Mouse (Mus musculus) ES-CJ7 (cell line): ENCODE results near the gene Aspscr1.
A peak's percentile ranks its signal among the peaks of the same experiment; 100 is the strongest.

Experiments
- DNase-seq: peaks from one replicate; pipeline ENCODE4 v3.0.0; 2011; ENCODE audit warnings: low read depth, low spot score

Aspscr1 gene

DNA sequence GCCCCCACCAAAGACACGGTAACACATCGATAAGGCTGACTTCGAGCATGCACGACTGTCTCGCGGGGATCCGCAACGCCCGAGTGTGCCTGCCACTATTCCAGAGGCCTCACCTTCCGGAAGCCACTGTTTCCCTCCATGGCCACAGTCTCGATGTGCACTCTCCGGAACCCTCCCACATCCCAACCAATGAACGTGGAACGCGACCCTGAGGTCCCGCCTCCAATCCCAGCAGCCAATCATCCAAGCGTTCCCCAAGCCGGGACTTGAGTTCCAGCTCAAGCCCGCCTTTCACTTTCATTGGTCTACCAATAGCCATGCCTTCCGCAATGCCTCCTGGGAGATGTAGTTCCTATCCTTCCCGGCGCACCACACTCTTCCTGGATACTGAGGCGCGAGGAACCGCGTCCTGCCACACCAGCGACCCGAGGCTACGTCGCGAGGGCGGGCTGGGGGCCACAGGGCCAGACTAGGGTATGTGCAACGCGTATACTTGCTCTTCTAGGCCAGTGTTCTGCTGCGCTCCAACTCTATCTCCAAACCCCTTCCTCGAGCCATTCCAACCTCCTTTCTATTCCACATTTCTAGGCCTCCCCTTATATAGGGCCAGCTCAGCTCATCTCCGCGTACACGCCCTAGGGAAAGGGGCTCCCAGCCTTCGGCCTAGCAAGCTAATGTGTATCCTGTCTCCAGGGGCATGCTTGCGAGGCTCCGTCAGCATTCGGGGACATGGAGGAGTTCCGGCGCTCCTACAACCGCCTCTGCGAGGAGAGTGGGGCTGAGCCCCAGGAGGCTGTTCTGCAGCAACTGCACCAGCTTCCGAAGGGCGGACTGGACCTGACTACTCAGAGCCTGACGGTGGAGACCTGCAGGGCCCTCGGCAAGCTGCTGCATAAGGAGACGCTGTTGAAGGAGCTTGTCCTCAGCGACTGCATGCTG is 41.1 kb downstream of the Aspscr1 start, which contains the start of the genes Cenpx and Lrrc45:
TSS of gene Cenpx (minus strand) at position 159 of the 939 bp plus-strand sequence.
TSS of gene Lrrc45 (plus strand) at position 346 of the 939 bp plus-strand sequence.
- DNase-seq: peak; percentile 98

DNA sequence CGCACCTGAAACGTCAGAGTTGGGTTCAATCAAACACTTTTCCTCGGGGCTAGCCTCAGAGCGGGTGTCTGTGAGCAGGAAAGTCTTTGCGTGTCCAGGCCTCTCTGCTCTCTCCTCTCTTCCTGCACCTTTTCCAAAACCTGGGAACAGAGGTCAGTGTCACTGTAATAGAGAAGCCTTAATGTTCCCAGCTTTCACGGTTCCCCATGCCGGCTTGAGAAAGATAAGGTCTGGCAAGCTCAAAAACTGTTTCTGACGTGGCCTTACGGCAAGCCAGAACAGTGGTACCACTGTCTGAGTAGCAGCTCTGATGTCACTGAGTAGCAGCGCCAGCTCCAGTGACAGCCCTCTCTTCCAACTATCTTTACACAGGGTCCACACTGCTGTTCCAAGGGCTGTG is 41.8 kb downstream of the Aspscr1 start:
- no peak for DNase-seq

DNA sequence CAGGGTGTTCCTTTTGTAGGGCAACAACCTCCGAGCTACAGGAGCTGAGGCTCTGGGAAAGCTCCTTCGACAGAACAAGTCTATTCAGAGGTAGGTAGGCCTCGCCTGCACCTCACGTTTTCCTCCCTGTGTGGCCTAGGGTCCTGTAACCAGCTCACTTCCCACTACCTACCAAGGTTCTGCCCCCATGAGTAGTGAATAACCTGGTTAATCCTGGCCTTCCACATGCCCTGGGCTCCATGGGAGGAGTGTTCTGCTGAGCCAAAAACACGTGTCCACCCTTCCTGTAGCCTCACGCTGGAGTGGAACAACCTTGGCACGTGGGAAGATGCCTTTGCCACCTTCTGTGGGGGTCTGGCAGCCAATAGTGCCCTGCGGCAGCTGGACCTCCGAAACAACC is 42.4 kb downstream of the Aspscr1 start:
- no peak for DNase-seq

DNA sequence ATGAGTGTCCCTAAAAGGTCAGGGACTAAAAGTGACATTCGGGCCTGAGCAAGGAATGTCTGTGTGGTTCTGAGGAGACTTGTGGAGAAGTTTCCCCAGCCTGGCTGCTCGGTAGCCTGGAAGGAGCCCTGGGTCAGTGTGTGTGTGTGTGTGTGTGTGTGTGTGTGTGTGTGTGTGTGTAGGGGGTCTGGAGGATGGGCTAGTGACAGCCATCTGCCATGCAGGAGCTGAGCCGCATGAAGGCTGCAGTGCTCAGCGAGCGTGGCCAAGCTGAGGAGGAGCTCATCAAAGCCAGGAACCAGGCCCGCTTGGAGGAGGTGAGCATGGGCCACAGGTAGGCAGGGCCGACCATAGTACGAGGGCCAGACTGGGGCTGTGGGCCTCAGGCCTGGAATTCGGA is 46.5 kb downstream of the Aspscr1 start:
- no peak for DNase-seq

DNA sequence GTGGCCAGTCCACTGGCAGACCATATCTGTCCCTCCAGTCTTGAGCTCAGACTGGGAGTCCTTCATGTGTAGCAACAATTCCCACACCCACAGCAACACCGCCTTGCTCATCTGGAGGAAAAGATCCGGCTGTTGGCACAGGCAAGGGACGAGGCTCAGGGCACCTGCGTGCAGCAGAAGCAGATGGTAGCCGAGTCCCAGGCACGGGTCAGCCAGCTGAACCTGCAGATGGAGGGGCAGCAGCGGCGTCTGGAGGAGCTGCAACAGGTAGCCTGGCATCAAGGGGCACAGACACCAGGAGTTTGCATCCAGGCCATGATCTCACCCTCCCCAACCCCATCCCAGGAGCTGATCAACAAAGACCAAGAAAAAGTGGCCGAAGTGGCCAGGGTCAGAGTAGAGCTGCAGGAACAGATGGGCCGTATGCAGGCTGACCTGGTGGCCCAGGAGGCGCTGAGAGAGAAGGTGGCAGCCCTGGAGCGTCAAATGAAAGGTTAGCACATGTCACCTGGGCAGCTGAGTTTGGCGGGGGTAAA is 47.1 kb downstream of the Aspscr1 start:
- DNase-seq: no peak

DNA sequence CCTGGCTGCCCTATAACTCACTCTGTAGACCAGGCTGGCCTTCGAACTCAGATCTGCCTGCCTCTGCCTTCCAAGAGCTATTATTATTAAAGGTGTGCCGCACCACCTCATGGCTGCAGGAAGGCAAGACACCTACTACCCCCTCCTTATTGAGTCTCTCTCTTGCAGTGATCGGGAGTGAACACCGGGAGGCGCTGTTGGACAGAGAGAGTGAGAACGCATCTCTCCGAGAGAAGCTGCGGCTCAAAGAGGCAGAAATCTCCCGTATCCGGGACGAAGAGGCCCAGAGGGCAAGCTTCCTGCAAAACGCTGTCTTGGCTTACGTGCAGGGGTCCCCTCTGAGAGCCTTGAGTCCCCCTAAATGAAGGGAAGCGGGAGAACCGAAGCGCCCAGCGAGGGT is 47.7 kb downstream of the Aspscr1 start:
- peak; percentile 95 for DNase-seq

DNA sequence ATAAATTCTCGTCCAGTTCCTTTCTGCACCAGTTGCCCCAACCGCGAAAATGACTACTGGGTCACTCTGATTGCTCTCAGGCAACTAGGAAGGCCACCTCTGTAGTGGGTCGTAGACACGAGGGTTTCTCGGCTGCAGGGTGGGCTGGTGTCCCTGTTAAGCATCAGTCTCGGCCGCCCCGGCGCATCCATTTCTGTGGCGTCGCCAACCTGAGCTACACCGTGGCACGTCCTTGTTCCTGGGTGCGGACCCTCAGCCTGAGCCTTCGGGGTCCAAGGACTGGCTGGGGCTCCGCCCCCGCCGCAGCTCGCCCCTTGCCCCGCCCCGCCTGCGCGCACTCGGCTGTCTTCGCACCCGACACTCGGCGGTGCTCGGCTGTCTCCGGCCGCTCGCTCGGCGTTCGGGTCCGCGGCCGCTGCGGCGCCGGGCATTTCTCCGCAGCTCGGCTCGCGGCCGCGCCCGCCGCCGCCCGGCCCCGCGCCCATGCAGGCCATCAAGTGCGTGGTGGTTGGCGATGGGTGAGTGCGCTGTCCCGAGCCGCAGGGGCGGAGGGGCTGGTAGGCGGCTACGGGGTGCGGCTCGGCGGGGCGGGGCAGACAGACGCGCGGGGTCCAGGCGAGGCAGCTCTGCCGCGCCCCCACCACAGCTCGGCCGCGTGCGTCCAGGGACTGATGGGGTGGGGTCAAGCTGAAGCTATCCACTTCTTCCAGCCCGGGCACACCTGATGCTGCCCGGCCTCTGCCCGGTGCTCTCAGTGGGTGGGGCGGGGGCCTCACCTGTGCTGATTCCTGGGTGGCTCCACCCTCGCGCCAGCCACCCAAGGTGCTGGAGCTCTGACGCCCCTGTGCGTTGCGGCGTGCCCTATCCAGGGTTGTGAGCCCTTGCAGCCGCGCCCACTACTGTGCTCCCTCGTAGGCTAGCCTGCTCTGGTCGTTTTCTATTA is 48.6 kb downstream of the Aspscr1 start, which contains the start of gene Rac3:
TSS of gene Rac3 (plus strand) at position 347 of the 943 bp plus-strand sequence.
- DNase-seq: peak; percentile 62

DNA sequence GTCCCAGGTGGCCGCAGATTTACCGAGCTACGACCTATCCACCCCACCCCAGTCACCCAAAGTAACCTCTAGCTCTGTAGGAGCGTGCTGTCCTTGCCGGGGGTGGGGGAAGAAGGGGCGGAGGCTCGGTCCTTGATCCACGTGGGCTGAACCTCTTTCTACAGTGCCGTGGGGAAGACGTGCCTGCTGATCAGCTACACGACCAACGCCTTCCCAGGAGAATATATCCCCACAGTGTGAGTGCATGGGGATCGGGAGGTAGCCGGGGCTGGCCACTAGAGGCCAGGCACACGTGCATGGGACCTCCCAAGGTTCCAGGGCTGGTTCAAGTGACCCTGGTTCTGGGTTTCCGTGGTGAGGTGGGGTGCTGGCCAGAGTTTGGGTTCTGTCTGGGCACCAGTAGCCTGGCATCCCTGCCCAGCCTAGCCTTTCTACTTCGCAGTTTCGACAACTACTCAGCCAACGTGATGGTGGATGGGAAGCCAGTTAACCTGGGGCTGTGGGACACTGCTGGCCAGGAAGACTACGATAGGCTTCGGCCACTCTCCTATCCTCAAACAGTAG is 49.4 kb downstream of the Aspscr1 start:
- DNase-seq: no peak

DNA sequence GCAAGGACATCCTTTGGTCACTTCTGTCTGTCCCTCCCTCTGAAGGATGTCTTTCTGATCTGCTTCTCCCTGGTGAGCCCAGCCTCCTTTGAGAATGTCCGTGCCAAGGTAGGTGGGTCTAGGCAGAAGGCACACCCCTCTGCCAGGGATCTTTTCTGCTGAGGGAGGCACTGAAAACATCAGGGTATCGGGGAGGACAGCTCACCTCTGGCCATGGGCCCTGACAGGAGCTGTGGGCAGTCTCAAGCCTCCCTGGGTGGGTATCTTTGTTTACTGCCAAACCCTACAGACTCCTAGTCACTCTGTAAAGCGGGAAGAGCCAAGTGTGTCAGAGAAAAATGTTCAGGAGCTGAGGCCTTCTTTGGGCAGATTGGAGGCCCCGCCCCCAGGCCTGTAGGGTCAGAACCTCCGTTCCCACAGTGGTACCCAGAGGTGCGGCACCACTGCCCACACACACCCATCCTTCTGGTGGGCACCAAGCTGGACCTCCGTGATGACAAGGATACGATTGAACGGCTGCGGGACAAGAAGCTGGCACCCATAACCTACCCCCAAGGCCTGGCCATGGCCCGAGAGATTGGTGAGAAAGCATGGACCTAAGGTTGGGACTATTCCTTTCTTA is 50.1 kb downstream of the Aspscr1 start:
- no peak for DNase-seq

DNA sequence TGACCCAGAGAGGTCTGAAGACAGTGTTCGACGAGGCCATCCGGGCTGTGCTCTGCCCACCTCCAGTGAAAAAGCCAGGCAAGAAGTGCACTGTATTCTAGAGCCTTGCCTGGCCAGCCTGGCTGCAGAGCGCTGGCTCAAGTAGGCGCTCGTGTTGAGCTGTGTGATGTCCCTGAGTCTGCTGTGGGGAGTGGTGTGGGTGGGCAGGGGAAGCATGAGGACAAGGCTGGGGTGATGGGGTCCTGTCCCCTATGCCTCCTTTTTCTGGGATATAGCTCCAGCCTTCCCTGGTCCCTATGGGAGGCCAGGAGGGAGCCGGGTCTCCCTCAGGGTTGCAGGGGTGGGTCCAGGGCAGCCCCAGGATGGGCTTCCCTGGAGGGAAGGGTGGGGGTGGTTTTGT is 50.7 kb downstream of the Aspscr1 start:
- DNase-seq: no peak

DNA sequence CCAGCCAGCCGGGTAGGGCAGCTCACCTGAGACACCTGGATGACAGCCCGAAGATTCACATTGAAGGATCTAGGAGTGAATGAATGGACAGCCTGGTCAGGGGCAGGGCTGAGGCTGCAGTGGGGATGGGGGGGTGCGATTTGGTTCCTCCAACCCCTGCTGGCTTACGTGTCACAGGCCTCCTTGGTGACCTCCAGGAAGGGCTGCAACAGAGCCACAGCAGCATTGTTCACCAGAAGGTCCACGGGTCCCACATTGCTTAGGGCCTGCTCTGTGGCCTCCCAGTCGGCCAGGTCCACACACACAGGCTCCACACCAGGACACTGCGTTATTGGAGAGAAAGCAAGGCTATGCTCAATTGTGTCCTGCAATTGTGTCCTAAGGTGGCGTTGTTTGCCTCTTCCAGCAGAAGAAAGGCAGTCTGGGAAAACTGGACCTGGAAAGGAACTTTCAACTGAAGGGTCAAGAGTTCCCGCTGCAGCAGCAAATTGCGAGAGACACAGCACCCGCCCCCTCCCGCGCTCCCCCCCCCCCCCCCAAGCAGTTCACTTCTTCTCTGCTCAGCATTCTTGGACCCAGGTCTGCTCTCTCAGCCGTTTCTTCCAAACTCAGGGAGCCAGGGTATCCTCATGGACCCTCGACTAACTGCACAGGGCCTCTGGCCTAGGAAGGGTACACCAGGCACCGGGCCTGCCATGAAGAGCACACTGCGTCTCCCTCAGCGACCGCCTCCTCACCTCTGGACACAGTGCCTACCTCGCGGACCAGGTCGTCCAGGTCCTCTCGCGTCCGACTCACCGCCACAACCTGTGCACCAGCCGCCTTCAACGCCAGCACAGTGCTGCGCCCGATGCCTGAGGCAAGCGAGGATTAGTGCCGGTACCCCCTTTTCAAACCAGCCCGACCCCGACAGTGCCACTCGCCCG is 53.7 kb downstream of the Aspscr1 start:
- DNase-seq: no peak

DNA sequence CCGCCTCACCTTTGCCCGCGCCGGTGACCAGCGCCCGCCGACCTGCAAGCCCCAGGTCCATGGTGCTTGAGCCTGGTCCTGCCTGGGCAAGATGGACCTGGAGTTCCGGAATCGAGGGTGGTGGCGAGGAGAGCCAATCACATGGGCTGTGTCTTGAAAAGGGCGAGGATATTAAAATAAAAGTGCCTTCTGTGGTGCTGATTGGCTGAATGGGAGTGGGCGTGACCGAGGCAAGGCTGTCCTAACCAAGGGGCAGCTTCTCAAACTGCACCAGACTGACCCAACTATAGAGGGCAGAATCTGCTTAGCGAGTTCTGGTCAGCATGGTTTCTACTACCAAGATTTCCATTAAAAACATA is 54.4 kb downstream of the Aspscr1 start, which contains the start of gene Dcxr:
TSS of gene Dcxr (minus strand) at position 113 of the 359 bp plus-strand sequence.
- peak; percentile 87 for DNase-seq

DNA sequence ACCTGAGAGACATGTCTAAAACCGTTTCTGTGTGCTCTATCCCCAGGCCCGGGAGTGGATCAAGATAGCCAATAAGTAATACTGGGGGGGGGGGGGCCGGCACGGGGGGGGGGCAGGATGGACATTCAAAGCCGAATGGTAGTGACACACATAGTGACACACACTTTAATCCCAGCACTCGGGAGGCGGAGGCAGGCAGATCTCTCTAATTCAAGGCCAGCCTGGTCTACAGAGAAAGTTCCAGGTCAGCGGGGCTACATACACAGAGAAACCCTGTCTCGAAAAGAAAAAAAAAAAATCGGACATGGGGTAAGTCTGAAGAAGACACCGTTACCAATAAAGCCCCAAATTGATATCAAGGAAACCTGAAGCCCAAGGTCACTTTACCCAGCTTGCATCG is 54.8 kb downstream of the Aspscr1 start:
- no peak for DNase-seq

DNA sequence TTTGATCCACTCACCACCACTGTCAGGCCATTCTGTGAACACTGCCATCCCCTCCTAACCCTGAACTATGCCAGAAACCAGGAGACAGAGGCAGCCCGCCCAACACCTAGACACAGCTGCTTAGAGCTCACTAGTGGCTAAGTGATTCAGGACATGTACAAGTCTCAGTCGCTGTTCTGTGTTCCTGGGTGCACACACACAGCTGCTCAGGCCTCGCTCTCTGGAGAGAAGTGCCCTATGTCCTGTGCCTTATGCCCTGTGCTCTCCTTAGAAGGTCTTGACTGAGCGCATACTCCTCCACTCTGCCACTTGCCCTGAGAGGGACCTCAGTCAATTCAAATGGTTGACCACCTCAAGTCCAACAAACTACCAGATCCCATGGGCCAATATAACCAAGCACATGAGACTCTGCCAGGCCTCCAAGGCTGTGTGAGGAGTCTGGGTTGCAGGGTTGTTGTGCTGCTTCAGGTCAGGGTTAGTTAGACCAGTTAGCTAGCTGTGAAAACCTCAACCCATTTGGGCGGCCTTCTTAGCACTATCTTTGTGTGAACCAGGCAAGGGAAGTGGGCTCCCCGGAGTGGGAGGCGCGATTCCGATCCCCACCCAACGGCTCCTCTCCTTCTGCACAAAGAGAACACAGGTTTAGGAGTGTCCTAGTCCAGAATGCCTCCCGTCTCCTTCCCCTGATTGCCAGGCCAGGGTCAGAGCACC is 55.9 kb downstream of the Aspscr1 start:
- DNase-seq: no peak

DNA sequence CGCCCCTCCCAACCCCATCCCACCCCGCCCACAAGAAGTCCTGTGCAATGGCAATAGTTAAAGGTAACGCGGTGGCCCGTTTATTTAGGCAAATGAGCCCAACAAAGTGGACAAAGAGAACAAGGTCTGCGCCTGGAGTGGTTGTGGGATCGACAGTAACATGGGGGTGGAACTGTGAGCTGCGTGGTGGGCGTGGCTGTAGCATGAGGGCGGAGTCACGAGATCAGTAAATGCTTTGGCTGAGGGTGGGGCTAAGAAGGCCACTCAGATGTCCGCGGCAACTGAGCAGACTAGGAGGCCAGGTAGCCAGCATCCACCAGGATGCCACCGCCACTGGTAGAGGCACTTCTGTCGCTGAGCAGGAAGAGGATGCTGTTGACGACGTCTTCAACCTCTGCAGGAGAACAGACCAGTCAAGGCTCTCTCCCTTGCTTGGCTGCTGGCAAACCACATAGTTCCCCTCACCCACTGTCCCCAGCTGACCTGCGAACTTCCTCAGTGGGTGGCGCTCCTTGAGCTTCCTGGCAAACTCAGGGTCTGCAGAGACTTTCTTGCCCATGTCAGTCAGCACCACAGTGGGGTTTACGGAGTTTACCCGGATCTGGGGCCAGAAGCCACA is 56.8 kb downstream of the Aspscr1 start:
- peak; percentile 80 for DNase-seq

DNA sequence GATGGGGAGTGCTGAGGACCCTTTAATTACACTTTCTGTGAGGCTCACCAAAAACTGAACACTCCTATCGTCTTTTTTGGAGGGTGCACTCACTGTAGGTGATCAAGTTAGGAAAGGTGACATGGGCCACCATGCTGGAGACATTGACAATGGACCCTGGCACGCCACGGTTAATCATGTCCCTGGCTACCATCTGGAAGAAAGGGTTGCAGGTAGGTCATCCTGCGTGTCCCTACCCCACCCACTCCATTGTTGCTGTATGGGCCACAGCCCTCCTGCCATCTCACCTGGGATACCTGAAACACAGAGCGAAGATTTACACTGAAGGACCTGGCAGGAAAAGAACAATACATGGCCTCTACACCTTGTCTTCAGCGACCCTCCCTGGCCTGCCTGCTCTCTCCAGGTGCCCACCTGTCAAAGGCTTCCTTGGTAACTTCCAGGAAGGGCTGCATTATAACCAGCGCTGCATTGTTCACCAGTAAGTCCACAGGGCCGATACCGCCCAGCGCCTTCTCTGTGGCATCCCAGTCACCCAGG is 57.6 kb downstream of the Aspscr1 start:
- no peak for DNase-seq

DNA sequence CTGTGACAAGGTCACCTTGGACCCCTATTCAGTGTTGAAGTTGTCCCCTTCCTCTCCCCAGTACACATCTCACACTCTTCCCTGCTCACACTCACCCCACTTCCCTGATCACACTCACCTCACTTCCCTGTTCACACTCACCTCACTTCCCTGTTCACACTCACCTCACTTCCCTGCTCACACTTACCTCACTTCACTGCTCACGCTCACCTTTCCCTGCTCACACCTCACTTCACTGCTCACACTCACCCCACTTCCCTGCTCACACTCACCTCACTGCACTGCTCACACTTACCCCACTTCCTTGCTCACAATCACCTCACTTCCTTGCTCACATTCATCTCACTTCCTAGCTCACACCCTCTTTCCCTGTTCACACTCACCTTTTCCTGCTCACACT is 58.6 kb downstream of the Aspscr1 start:
- no peak for DNase-seq

DNA sequence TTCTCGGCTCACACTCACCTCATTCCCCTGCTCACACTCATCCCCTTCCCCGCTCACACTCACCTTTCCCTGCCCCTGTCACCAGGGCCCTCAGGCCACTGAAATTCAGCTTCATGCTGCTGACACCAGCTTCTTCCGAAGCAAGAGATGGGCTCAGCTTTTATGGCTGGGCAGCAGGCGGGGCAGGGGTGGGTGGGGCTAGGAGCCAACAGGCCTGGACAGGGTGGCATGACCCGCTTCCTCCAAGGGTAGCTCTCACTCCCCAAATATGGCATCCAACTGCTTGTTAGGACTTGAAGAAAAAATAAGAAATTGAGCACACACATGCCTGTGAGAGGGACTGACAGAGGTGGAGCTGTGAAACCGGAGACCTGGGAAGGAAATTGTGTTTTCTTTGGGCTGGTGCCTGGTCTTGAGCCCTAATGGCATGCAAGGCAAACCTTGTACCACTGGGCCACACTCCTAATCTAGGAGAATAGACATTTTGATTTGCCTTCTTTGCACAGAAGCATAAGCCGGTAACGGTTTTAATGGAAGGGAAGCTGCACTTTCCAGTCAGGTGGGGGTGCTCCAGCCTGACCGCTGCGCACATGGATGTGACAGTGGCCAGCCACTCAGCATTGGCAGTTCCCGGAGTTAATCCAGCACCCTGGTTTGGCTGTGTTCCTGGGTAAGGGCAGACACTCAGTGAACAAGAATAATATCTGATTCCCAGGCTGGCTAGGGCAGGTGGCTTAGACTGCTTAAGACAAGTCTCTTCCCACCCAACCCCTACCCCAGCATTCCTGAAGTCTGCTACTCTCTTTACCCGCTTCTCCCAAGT is 59.3 kb downstream of the Aspscr1 start, which contains the start of gene Cbr2:
TSS of gene Cbr2 (minus strand) at position 257 of the 823 bp plus-strand sequence.
- DNase-seq: no peak
